Mouse (Mus musculus): ENCODE measurements around the gene Stum. TPM values are rescaled to one million over a fixed set of nuclear protein-coding genes. Genes with fewer than 3 reads are reported as not detected.
A peak's percentile ranks its signal among the peaks of the same experiment; 100 is the strongest.

Stum gene
- polyA plus RNA-seq, 1 experiment from 2014 or later = 1.0 TPM

DNA sequence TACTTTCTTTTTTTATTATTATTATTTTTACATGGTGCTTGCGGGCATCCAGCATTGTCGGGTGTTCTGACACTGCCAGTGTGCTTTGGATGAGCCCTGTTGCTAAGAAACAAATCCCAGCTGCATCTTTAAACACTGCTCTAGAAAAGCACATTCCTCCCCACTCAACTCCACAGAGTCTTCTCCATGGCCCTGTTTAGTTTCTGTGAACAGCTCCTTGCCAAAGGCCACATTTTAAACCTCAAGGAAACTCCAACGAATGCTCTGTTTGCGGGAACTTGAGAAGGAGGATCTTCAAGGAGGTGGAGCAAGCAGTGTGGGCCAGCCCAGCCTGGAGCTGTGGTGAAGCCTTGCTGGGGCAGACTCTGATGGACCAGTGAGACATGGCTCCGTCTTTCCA lies 22.6 kb downstream of the Stum start:
- Histone ChIP-seq H3K27me3 (ENCODE audit: control insufficient read depth, insufficient read depth, low read length) (no peaks in the 10 kb centered on the region), H3K4me1 (replicated peaks; ENCODE audit: control insufficient read depth, insufficient read depth, low read length) (0 out of 2 replicates have a peak, but pooled peaks cover 4% of the 10 kb centered on the region), H3K36me3 (ENCODE audit: control insufficient read depth, insufficient read depth, low read length) (no peaks in the 10 kb centered on the region), H3K27ac (ENCODE audit: low read depth, low read length) (no peak overlapping the region), H3K4me3 (ENCODE audit: low read depth, low read length) (no peak overlapping the region), H3K9me3 (ENCODE audit: control insufficient read depth, low read length) (no peaks in the 10 kb centered on the region), H3K9ac (ENCODE audit: low read depth, low read length) (no peak overlapping the region), H3K4me2 (replicated peaks; ENCODE audit: low read depth, low read length) (no peak overlapping the region)
- DNase-seq (ENCODE audit: low spot score) (no peak), ATAC-seq (ENCODE audit: low FRiP score) (no peak)
- 61% methylated on average over 5 of the region's 5 CpGs for WGBS

DNA sequence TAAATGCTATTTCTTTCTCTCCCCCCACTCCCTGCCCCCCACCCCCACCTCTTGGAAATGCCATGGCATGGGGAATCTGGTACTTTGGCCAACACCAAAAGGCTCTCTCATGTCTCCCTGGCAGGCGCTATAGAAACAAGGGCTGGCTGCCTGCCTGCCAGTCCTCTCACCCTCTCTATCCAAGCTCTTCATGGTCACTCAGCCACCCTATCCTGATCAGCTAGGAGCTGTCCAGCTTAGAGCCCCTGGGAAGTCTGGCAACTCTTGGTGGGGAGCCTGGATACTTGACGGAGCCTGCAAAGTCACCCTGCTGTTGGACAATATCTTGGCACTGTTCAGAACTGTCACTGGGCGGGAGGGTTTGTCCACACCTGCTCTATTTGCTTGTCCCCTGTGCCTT lies 24.6 kb downstream of the Stum start:
- Histone ChIP-seq H3K27ac (ENCODE audit: low read depth, low read length) (no peak overlapping the region), H3K27me3 (ENCODE audit: control insufficient read depth, insufficient read depth, low read length) (no peaks in the 10 kb centered on the region), H3K4me1 (replicated peaks; ENCODE audit: control insufficient read depth, insufficient read depth, low read length) (0 out of 2 replicates have a peak, but pooled peaks cover 4% of the 10 kb centered on the region), H3K9me3 (ENCODE audit: control insufficient read depth, low read length) (no peaks in the 10 kb centered on the region), H3K4me3 (ENCODE audit: low read depth, low read length) (no peak overlapping the region), H3K9ac (ENCODE audit: low read depth, low read length) (no peak overlapping the region), H3K36me3 (ENCODE audit: control insufficient read depth, insufficient read depth, low read length) (no peaks in the 10 kb centered on the region), H3K4me2 (replicated peaks; ENCODE audit: low read depth, low read length) (no peak overlapping the region)
- 83% methylated on average over 3 of the region's 3 CpGs for WGBS
- ATAC-seq (ENCODE audit: low FRiP score) = no peak
- no peak for DNase-seq (ENCODE audit: low spot score)

DNA sequence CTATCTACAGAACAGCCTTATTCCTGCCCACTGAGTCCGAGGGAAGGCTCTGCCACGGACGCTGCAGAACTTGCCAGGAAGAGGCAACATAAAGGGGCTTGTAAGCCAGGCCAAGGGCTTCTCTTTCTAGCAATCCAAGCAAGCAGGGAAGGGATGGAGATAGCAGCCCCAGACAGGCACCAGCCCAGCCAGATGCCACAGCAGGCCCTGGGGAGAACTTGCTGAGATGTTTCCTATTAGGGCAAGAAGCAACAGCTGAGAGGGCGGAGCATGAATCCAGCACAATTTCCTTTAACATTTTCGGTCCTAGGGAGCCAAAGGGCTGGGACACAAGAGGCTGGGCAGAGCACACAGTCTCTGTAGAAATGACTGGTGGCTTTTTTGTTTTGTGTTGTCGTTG lies 25.0 kb downstream of the Stum start:
- H3K9ac ChIP-seq (ENCODE audit: low read depth, low read length) = no peak overlapping the region
- WGBS = 52% methylated on average over 6 of the region's 6 CpGs
- no peak overlapping the region for H3K27ac ChIP-seq (ENCODE audit: low read depth, low read length)
- H3K4me1 ChIP-seq (replicated peaks; ENCODE audit: control insufficient read depth, insufficient read depth, low read length) = 0 out of 2 replicates have a peak, but pooled peaks cover 4% of the 10 kb centered on the region
- no peaks in the 10 kb centered on the region for H3K36me3 ChIP-seq (ENCODE audit: control insufficient read depth, insufficient read depth, low read length)
- ATAC-seq (ENCODE audit: low FRiP score) (no peak), DNase-seq (ENCODE audit: low spot score) (peak; percentile 31)
- H3K27me3 ChIP-seq (ENCODE audit: control insufficient read depth, insufficient read depth, low read length) = no peaks in the 10 kb centered on the region
- H3K9me3 ChIP-seq (ENCODE audit: control insufficient read depth, low read length) = no peaks in the 10 kb centered on the region
- H3K4me3 ChIP-seq (ENCODE audit: low read depth, low read length) = no peak overlapping the region
- no peak overlapping the region for H3K4me2 ChIP-seq (replicated peaks; ENCODE audit: low read depth, low read length)

DNA sequence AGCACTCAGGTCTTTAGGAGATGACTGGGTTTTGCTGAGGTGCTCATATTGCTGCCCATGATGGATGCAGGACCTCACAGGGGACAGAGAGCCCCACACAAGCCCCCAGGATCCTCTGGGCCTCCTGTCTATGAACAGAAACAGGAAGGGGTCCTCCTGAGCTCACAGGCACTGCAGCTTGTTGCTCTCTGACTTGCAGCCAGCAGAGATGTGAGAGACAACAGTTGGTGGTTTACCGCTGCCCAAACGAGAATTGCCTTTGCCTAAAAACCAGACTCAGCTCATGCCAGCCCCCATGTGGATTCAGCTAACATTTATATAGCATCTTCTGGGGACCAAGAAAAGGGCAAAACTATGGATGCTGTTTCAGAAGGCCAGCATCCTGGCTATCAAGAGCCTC lies 33.7 kb downstream of the Stum start:
- H3K4me1 ChIP-seq (replicated peaks; ENCODE audit: control insufficient read depth, insufficient read depth, low read length) = no peaks in the 10 kb centered on the region
- DNase-seq (ENCODE audit: low spot score) (no peak), ATAC-seq (ENCODE audit: low FRiP score) (no peak)
- 75% methylated on average over 2 of the region's 2 CpGs for WGBS
- H3K4me2 ChIP-seq (replicated peaks; ENCODE audit: low read depth, low read length) = no peak overlapping the region
- no peak overlapping the region for H3K27ac ChIP-seq (ENCODE audit: low read depth, low read length)
- no peak overlapping the region for H3K4me3 ChIP-seq (ENCODE audit: low read depth, low read length)
- no peak overlapping the region for H3K9ac ChIP-seq (ENCODE audit: low read depth, low read length)
- H3K9me3 ChIP-seq (ENCODE audit: control insufficient read depth, low read length) = no peaks in the 10 kb centered on the region
- no peaks in the 10 kb centered on the region for H3K36me3 ChIP-seq (ENCODE audit: control insufficient read depth, insufficient read depth, low read length)
- H3K27me3 ChIP-seq (ENCODE audit: control insufficient read depth, insufficient read depth, low read length) = no peaks in the 10 kb centered on the region

DNA sequence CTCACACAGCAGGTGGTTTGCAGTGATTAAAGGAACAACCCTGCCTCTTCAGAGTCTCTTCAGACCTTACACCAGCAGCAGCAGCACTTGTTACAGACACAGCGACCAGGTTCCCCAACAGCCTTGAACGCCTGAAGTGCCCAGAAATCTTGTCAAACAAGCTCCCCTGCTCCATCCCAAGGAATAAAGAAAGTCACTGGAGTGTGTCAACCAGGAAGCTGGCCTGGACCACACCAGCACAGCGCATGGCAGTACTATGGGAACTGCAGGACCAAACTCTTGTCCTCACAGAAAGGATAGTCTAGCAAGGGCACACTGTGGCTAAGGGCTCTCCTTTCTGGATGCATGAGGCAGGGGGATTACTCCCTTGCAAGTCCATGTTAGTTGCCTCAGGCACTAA lies 38.9 kb downstream of the Stum start:
- H3K4me2 ChIP-seq (replicated peaks; ENCODE audit: low read depth, low read length) = no peak overlapping the region
- no peaks in the 10 kb centered on the region for H3K4me1 ChIP-seq (replicated peaks; ENCODE audit: control insufficient read depth, insufficient read depth, low read length)
- WGBS = 64% methylated on average over 3 of the region's 3 CpGs
- no peak overlapping the region for H3K27ac ChIP-seq (ENCODE audit: low read depth, low read length)
- no peak for DNase-seq (ENCODE audit: low spot score)
- no peaks in the 10 kb centered on the region for H3K9me3 ChIP-seq (ENCODE audit: control insufficient read depth, low read length)
- H3K9ac ChIP-seq (ENCODE audit: low read depth, low read length) = no peak overlapping the region
- ATAC-seq (ENCODE audit: low FRiP score) = no peak
- H3K36me3 ChIP-seq (ENCODE audit: control insufficient read depth, insufficient read depth, low read length) = no peaks in the 10 kb centered on the region
- H3K27me3 ChIP-seq (ENCODE audit: control insufficient read depth, insufficient read depth, low read length) = no peaks in the 10 kb centered on the region
- no peak overlapping the region for H3K4me3 ChIP-seq (ENCODE audit: low read depth, low read length)

DNA sequence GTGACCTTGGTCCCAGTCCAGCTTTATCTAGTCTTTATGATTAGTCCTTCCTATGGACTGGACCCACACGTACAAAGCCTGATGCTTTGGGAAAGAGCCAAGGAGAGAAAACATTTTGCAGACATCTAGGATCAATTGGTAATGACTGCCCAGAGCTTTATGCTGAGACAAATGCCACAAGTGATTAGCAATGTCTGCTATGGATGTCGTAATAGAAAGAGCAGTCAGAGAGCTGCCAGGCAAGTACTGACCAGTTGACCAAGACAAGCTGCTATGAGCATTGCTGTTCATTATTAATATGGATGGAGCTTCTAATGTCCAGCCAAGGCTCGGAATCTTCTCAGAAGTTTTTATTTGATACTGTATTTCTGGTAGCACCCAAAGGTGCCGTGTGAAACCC lies 43.8 kb downstream of the Stum start:
- no peak overlapping the region for H3K9ac ChIP-seq (ENCODE audit: low read depth, low read length)
- H3K27ac ChIP-seq (ENCODE audit: low read depth, low read length) = no peak overlapping the region
- no peaks in the 10 kb centered on the region for H3K36me3 ChIP-seq (ENCODE audit: control insufficient read depth, insufficient read depth, low read length)
- ATAC-seq (ENCODE audit: low FRiP score) (no peak), DNase-seq (ENCODE audit: low spot score) (no peak)
- WGBS = 85% methylated on average over 4 of the region's 4 CpGs
- no peak overlapping the region for H3K4me3 ChIP-seq (ENCODE audit: low read depth, low read length)
- H3K4me2 ChIP-seq (replicated peaks; ENCODE audit: low read depth, low read length) = no peak overlapping the region
- H3K27me3 ChIP-seq (ENCODE audit: control insufficient read depth, insufficient read depth, low read length) = no peaks in the 10 kb centered on the region
- H3K9me3 ChIP-seq (ENCODE audit: control insufficient read depth, low read length) = no peaks in the 10 kb centered on the region
- H3K4me1 ChIP-seq (replicated peaks; ENCODE audit: control insufficient read depth, insufficient read depth, low read length) = no peaks in the 10 kb centered on the region

DNA sequence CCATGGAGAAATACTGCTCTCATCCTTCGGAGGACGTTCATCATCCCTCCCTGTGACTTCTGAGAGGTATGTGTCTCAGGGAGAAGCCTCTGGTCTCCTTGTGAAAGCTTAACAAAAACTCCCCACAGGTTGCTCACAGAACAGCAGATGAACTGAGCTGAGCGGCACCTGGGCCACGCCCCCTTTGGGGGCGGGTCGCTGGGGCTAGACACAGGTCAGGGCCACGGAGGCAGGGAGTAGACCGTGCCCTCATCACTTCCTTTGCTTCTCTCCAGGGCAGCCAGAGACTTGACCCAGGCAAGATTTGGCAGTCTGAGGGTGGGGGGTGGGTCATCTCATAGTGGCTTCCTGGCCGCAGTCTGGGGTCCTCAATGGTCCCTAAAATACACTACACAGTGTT lies 48.4 kb downstream of the Stum start:
- 11% methylated on average over 9 of the region's 9 CpGs for WGBS

DNA sequence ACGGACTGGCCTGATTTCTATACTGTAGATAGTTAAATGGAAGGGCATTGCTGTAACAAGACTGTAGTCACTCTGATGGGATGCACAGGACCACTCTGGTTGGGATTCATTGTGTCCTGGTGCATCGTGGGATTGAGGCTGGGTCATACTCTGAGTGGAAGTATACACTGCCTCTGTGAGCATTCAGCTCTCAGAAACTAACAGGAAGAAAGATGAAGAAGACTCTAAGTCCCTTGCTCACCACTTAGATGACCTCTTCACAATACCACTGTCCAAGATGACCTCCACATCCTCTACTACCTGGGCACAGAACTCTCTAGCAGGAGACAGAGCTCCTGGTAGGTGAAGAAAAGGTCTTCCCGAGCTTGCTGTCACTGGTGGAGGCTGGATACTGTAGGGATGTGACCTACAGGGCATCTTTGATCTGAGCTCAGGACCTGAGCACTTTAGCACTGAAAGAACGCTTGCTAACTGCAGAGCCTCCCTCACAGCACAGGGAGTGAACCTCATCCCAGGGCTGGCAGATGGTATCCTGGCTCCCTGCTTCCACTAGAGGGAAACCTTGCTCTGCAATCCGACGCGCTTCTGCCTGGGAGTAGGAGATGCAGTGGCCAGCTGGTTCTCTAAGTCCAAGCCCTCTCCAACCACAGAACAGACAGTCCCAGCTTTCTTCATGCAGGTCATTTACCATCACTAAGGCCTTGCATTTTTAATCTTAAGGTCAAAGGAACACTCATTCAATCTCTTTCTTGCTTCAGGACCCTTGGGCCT lies 49.3 kb downstream of the Stum start:
- Histone ChIP-seq H3K4me3 (ENCODE audit: low read depth, low read length) (no peak overlapping the region), H3K9ac (ENCODE audit: low read depth, low read length) (no peak overlapping the region), H3K4me1 (replicated peaks; ENCODE audit: control insufficient read depth, insufficient read depth, low read length) (0 out of 2 replicates have a peak, but pooled peaks cover 2% of the 10 kb centered on the region), H3K9me3 (ENCODE audit: control insufficient read depth, low read length) (no peaks in the 10 kb centered on the region), H3K4me2 (replicated peaks; ENCODE audit: low read depth, low read length) (no peak overlapping the region), H3K27ac (ENCODE audit: low read depth, low read length) (no peak overlapping the region), H3K27me3 (ENCODE audit: control insufficient read depth, insufficient read depth, low read length) (no peaks in the 10 kb centered on the region), H3K36me3 (ENCODE audit: control insufficient read depth, insufficient read depth, low read length) (no peaks in the 10 kb centered on the region)
- peak; percentile 85 for DNase-seq (ENCODE audit: low spot score)
- peak; percentile 84 for ATAC-seq (ENCODE audit: low FRiP score)
- WGBS = 19% methylated on average over 7 of the region's 7 CpGs

More for the DNA sequence above, 48.4 kb downstream of the Stum start:
- H3K9me3 ChIP-seq (ENCODE audit: control insufficient read depth, low read length) = no peaks in the 10 kb centered on the region
- H3K9ac ChIP-seq (ENCODE audit: low read depth, low read length) = no peak overlapping the region
- no peak overlapping the region for H3K27ac ChIP-seq (ENCODE audit: low read depth, low read length)
- H3K4me2 ChIP-seq (replicated peaks; ENCODE audit: low read depth, low read length) = no peak overlapping the region
- ATAC-seq (ENCODE audit: low FRiP score) (no peak), DNase-seq (ENCODE audit: low spot score) (no peak)
- H3K4me1 ChIP-seq (replicated peaks; ENCODE audit: control insufficient read depth, insufficient read depth, low read length) = 0 out of 2 replicates have a peak, but pooled peaks cover 2% of the 10 kb centered on the region
- no peaks in the 10 kb centered on the region for H3K27me3 ChIP-seq (ENCODE audit: control insufficient read depth, insufficient read depth, low read length)
- no peaks in the 10 kb centered on the region for H3K36me3 ChIP-seq (ENCODE audit: control insufficient read depth, insufficient read depth, low read length)
- no peak overlapping the region for H3K4me3 ChIP-seq (ENCODE audit: low read depth, low read length)

DNA sequence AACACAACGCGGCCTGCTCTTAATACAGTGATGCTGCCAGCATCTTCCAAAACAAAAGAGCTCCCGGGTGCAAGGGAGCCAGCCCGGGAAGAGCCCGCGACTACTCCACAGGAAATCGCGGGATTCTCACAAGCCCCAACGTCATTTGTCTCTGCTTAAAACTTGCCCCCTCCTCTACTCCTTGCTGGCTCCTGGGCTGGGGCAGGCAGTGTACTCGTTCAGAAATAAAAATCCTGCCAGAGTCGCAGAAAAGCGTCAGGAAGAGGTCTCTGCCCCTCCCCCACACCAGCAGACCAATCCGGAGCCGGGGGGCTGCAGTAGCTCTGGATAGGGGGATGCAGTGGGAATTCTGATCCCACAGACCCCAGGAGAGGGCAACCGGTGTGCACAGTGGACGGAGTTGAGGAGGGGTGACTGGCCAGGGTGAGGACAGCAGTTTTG lies 50.2 kb downstream of the Stum start:
- Histone ChIP-seq H3K9me3 (ENCODE audit: control insufficient read depth, low read length) (no peaks in the 10 kb centered on the region), H3K4me2 (replicated peaks; ENCODE audit: low read depth, low read length) (peak overlapping the region; percentile 61), H3K27ac (ENCODE audit: low read depth, low read length) (peak overlapping the region; percentile 67), H3K4me3 (ENCODE audit: low read depth, low read length) (peak overlapping the region; percentile 35), H3K36me3 (ENCODE audit: control insufficient read depth, insufficient read depth, low read length) (no peaks in the 10 kb centered on the region), H3K27me3 (ENCODE audit: control insufficient read depth, insufficient read depth, low read length) (no peaks in the 10 kb centered on the region), H3K9ac (ENCODE audit: low read depth, low read length) (peak overlapping the region; percentile 64), H3K4me1 (replicated peaks; ENCODE audit: control insufficient read depth, insufficient read depth, low read length) (0 out of 2 replicates have a peak, but pooled peaks cover 2% of the 10 kb centered on the region)
- 1% methylated on average over 16 of the region's 16 CpGs for WGBS
- DNase-seq (ENCODE audit: low spot score) = peak; percentile 81
- peak; percentile 72 for ATAC-seq (ENCODE audit: low FRiP score)

All from hindbrain, embryonic 11.5 days (tissue).